Mouse (Mus musculus): ENCODE measurements at regions not wholly inside any gene's neighbourhood (a gene's known extent, or its start where the extent isn't known, plus 50 kb on each side); places are given as distances from the start of the nearest gene placed in this dataset.

- no peak for TF ChIP-seq CTCF (IDR thresholded peaks at IDR 0.05)
- no peak for TF ChIP-seq EP300 (IDR thresholded peaks at IDR 0.05)
These were observed 300.9 kb upstream of the Dcn start for GRCm38 (mm10) chr10:97178468-97178867.
